Mouse (Mus musculus) natural killer cell, adult 2 months (primary cell): ENCODE data around the gene Rin2.

Source experiments
- DNase-seq, 2 experiments: peaks; one replicate each; pipeline ENCODE4 v3.0.0; 2022; ENCODE audit warnings: low spot score in 2 of 2

Rin2 gene

DNA sequence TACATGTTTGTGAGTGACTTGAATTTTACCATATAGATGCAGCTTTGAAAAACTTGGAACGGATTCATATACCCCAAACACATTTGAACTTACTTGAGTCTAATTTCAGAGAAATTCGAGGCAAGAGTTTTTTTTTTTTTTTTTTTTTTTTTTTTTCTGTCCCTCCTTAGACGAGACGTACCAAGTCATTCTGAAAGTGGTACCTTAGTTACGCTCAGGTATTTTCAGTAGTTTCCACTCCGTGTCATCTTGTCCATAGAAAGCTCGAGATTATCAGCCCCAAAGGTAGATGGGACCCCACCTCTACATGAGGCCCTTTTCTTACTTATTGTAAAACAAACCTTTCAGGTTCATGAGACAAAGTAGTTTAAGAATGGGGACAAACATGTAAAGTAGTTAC is 55.9 kb downstream of the Rin2 start:
- DNase-seq = no peak

DNA sequence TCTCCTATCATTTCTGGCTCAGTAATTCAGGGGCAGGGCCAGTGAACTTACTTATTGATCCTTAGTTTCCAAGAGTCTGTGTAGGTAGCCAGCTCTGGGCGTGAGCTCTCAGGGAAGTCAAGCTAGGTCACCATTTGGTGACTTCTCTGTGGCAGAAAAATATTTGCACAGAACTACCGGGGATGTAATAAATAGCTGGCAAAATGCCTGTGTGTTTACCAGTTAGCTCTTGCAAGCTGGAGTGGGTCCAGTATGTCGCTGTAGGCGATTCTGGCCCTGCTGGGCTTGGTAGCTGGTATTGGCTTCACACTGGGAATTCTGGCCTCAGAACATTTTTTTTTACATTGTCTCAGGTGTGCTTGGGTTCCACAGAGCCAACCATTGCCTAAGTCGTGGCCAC is 60.1 kb downstream of the Rin2 start:
- DNase-seq = no peak

DNA sequence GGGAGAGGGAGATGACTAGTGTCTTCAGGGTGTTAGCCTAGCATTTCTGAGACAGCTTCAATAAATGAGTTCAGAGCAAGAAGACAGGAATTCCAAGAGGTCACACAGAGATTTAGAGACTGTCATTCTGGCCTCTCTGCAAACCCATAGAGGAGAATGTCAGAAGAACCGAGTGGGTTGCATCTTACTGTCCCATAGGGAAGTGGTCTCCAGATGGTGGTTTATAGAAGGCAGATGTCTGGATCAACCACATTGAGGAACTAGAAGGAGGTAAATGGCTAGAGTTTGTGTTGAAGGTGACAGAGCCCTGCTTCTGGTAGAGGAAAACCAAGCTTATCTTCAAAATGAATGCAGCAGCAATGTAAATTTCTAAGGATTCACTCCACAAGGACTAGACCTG is 61.5 kb downstream of the Rin2 start:
- DNase-seq = no peak

DNA sequence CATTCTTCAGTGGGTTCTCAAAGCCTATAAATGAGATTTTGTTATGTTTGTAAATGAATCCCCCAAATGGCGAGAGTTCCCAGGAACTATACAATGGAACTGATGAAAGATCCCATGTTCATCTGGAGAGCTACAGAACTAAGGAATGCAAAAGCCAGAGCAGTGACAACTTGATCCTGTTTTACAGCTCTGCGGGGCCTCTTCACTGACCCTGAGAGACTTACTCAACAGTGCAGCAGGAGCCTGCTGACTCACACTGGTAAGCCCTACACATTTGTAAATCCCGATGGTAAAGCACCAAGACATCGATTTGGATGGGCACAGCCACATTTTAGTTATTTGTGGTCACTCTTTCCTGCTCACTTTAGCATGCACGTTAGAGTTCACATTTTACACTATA is 62.2 kb downstream of the Rin2 start:
- no peak for DNase-seq

DNA sequence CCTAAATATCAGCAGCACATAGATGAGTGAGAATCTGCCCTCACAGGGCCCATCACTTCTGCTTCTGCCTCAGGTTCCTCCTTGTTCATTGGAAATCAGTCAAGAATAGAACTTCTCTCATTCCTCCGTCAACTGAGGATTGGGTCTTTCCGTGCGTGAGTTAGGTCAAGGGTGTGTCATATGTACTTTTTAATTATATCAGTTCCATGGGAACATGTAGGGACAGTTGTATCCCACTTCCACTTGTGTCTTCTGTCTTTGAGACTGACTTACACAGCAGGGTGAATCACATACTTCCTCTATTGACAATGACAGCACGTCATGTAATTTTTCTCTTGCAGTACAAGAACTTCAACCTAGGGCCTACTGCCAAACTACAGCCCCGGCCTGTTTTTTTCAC is 65.7 kb downstream of the Rin2 start:
- DNase-seq = no peak

DNA sequence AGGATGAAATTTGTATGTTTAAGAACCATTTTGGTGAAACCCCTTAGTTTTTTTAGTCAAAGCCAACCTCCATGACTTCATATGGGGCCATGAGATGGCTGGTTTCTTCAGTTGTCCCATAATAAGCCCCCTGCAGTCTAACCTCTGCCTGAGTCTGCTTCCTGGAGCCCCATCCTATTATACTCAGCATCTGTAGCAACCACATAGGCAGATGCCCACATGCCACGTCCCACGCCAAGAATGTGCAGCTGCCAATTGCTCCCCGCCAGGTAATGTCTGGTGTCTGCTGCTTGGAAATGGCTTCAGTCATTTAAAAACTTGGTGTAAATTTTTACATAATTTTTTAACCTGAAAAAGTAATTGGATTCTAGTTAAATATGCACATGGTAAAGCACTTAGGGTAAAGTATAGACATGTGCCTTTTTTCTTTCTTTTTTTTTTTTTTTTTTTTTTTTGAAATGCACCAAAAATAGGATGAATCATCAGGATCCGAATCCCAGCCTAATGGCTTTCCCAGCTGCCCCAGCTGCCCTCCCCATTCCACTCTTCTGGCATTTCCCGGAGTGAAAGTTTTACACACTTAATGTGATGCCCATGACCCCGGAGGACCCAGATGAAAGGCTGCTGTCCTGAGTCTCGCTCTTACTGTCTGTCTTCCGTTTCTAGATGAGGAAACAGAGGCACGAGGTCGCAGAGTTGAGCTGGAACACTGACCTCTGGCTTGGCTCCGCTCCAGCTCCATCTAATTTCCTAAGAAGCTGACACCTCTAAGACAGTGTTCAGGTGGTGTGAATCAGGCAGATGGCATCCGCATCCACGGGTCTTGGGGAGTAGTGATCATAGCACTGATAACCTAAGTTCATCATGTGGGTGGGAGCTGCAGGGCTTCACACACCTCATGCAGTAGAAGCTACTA is 68.0 kb downstream of the Rin2 start:
- DNase-seq = no peak

DNA sequence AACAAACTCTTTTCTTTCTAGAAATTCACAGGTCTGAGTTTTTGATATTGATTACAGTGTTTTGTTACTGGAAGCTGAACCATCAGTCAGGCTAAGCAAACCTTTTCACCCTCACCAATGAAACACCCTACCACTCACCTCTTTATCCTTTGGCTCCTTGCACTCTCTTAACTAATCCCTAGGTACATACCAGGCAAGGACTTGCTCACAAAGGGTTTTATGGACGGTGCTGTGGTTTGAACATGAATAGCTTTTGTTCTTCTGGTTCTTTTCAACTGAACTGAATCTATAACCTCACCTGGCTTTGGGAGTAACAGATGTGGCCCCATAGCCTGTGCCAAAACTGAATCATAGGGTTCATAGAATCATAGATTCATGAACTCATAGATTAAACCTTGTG is 71.4 kb downstream of the Rin2 start:
- no peak for DNase-seq

DNA sequence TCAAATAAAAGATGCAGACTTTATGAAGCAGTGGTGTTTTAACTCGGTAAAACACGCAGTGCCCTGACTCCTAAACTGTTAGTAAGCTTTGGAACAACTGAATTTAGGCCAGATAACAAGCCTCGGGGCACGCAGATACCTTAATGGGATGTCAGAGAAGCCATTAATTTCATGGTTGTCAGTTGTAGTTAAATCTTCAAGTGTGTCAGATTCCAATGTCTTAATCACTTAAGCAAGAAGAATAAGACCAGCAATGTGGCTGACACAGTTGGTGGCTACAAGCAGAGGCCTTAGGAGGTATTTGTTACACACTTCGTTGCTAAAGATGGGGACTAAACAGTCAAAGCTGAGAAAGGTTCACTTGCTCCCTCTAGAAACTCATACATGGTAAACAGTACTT is 74.6 kb downstream of the Rin2 start:
- no peak for DNase-seq

DNA sequence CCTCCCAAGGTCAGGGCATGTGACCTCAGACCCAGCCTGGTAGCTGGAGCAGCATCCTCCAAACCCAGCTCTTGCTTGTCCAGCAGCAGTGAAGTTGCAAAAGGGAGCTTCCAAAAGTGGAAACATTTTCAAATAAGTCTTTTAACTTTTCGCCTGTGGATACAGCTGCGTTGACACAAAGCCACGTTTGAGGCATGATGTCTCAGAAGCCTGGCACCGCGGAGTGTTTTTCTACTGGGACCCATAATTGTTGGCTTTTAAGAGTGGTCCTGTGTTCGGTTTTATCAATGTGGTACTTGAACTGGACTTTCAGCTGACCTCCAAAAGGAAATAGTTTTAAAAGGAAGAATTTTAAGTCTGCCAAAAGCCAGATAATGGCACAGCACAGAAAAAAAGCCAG is 77.6 kb downstream of the Rin2 start:
- DNase-seq = no peak

DNA sequence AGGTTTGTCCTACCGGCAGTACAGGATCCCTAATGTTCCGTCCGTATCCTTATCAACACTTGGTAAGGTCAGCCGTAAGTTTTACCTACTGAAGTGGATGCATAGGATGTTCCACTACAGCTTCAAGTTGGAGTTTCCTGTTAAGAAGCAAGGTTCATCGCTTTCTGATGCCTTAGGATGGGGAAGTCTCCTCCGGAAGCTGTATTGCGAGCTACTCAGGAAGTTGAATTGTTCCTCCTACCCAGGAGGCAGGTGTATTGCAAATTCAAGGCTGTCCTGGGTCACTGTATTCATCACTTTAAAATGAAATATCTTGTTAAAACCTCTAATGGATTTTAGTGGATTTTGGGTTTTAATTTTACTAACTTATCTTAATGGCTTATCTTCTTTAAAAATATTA is 79.0 kb downstream of the Rin2 start:
- DNase-seq = no peak

DNA sequence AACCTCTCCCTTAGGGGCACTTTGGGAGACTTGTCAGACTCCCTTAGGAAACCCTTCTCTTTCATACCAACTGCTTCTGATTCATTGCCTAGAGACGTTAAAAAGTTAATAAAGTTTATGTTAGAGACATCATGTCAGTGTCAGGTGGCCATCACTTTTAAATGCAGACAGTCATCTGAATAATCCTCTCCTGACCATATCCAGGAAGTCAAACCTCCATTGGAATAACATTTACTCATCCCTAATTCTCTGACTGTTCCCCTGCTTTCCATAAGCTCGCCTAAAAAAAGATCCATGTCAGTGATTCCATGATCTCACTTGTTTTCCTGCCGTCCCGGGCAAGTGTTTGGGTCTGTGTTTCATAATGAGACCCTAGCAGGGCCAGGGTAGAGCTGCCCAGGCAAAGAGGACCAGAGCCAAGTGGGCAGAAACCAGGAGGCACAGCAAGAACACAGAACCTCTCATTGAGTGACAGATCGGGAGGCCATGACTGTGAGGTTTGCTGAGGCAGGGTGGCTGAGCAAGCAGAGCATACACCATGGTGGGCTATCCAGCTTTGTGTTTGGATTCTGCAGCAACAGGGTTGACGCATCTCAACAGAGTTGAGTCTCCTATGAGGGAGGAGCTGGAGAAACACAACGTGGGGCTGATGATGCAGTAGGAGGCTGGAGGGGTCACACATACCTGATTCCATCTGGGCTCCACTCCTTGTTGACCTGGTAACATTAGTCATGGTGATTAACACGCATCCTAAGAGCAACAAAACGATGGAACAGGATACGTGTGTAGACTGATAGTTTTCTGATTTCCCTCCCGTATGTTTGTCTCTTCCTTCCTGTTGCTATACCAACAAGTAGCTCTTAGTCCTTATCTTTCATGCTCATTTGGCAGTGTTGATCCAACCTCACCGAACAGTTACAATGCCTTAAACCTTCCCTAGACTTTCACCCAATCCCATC is 81.1 kb downstream of the Rin2 start:
- DNase-seq = no peak

DNA sequence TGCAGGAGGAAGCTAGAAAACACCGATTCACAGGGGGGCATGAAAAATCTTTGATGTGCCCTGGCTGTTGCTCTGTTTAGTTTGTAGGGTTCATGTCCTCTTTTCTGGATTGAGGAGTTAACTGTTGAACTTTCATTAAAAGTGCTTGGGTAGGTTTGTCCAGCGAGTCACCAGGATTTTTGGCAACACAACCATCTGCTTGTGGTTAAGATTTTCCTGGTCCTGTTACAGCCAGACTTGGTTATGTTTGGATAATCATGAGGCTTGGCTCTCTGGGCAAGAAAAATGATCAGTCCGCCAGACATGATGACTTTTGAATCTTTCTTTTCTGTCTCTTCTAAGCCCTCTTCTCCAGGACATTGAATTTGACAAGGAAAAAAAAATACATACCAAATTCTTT is 85.1 kb downstream of the Rin2 start:
- no peak for DNase-seq

DNA sequence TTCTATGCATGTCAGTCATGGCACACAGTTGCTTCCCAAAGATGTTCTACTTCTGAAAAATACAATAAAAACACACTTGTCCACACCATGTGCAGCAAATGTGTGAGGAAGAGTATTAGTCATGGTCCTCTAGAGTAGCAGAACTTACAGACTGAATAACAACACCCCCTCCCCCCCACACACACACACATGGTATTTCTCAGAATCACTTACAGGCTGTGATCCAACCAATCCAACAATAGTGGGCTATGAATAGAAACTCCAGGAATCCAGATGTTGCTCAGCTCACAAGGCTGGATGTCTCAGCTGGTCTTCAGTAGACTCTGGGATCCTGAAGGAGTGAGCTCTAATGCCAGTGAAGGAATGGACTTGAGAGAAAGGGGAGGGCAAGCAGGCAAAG is 86.4 kb downstream of the Rin2 start:
- no peak for DNase-seq

DNA sequence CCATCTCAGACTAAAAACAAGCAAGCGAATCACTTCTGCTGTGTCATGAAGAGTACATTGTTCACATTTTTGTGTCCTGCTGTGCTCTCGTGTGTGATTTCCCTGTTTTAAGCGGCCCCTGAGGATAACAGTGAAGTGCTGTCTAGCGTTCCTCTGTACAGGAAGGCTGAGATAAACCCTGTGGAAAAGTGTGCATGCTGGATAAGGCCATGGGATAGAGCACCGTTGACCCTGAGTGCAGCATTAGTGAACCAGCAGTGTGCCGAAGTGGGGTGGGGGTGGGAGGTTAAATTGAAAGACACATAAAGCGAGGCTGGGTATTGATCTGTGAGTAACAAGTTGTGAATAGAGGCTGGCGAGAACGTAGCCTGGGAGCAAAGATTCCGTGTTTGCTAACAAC is 94.9 kb downstream of the Rin2 start:
- DNase-seq = no peak

DNA sequence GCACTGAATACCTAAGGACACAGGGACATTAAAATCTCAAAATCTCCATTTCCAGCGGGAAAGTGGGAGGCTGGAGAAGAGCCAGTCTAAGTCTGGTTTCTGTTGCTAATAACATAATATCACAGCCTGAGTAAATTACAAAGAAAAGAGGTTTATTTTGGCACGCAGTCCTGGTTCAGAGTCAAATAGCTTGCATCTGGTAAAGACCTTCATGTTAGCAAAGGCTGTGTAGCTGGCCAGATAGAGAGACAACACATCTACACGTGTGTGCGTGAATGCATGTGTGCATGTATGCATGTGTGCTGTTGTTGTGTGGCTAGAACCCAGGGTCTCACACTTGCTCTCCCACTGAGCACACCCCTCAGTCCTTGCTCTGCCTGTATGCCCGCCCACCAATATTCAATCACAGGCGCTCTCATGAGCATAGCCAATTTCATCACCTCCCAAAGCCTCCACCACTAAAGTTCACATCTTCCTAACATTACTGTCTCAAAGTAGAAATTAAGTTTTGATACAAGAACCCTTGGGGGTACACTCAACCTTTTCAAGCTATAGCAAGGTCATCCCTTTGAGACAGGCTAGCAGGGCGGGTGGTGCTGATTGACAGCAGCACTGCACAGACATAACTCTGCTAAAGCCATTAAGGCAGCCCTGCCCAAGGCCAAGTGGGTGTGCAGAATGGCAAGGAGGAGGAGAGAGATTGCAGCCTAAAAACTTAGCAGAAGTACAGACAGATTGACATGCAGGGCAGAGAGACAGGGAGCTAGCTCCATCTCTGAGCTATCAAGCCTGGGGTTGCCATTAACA is 95.9 kb downstream of the Rin2 start:
- no peak for DNase-seq

DNA sequence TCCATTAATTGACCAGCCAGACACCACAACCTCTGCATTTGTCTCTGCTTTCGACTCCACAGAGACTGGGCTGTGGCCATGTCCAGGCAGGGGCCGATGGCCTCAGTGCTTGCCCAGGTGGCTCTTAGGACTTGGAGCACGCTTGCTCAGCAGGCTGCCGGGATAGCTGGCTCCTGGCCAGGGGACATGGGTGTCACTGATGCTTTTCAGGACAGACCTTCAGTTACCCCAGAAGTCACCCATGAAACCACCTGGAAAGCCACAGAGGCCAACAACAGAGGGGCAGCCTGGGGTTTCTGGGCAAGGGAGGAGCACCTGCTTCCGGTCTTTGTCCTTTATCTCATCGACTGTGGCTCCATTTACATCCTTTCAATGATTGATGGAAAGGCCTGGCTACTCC is 108.2 kb downstream of the Rin2 start:
- no peak for DNase-seq

DNA sequence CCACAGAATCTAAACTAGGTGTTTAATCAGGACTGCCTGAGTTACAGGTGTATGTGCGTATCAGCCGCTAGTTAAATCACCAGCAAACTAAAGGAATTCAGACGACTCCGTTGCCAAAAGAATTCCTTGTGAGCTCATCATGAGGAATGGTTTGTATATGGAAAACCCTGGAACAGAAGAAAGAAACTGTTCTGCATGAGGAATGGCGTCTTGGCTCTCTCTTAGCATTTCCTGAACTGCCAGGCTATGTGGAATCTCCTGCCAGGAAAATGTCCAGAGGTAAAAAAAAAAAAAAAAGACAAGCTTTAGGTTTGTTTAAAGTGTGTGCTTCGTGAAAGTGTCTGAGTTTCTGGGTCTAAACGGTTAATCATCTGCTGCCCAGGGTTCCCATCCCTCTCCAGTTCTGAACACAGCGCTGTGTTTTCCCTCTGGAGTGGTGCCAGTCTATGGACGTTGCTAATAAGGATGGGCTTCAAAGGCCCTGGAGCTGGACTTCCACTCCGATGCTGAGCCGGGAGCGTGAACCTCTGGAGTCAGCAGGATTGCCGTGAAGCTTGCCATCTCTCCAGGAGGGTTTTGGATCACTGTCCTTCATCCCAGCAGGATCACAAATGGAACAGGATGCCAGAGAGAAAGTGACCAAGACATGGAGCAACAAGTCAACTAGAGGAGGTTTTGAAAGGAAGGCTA is 109.4 kb downstream of the Rin2 start:
- no peak for DNase-seq

DNA sequence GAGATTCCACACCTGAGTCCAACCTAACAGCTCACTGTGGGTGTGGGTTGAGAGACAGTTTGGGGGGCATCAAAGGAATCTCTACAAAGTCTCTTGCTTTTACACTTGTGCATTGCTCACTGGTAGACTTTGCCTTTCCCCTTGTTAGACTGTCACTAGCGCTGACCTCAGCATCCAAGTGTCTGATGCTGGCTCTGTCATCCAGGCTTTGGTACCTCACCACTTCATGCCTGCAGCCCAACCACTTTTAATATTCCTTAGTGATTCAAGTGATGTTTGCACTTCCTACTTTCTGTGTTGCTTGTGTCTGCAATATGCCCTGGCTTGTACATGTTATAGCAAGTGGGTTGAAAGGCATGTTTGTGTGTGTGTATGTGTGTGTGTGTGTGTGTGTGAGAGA is 109.9 kb downstream of the Rin2 start:
- DNase-seq = no peak

DNA sequence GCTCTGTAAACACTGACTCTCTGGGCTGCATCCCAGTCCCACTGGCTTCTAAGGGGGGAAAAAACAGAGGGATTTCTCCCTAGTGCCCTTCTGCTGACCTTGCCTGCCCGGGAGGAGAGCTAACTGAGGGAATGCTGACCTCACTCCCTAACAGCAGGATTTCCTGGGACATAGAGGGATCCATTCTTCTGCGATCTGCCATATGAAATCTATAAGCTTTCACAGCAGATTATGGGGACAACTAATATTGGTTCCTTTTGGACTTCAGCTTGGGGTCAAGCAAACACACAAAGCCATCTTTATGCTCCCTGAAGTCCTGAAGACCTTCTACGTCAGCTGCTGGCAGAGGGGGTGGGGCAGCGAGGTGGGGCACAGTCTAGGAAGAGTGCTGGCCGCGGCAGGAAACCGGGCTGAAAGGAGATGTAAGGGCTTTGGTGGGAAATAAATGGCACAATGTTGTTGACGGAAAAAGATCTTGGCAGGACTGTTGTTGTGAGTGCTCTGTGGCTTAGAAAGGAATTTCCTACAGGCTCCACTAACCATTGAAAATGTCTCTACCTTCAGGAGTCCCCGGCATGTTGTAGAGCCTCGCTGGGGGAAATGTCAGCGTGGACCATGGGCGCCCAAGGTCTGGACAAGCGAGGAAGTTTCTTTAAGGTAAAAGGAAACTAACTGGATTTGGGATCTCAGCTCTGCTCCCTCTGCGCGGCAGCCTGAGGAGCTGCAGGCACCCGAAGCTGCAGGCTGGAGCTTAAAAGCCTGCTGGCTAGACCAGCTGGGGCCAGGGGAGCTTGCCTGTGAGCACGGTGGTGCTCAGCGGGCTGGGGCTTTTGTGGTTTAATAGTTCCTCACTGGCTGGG is 111.0 kb downstream of the Rin2 start:
- DNase-seq = no peak

DNA sequence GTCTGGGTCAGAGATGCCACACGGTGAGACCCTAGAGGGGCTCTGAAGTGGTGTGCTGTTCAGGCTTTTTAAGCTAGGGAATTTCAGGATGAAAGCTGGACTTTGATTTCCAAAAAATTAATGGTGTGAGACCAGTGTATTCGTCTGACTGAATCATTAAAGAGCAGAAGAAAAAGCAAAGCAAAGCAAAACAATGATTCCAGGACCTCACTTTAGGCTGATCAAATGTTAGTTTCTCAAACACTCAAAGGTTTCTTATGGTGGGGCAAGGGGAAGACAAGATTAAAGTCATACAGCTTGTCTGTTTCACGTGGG is 111.6 kb downstream of the Rin2 start:
- DNase-seq = no peak

DNA sequence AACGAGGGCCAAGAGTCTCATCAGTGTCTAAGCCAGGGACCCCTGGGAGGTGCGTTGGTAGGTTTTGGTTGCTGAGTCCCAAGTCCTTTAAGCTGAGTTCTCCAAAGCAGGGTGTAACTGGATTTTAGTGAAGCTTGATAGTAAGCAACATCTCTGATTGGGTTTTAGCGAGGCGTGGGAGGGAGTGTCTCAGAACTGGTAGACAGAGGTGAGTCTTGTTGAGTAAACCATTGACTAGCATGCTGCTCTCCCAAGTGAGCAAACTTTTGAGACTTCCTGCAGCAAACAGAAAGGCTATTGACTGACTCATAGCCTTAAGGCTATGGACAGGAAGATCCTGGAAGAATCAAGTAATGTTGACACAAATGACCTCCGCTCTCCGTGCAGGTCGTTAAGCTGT is 112.5 kb downstream of the Rin2 start:
- no peak for DNase-seq
